Comparison of ENCODE assay signal across 8 mouse cellular contexts in genomic region chr13:46726288-46727037, GRCm38 (mm10). TPM values are rescaled to one million over a fixed set of nuclear protein-coding genes. Genes with fewer than 3 reads are reported as not detected.
DNase-seq lines count a peak whose midpoint lies in the region; ATAC-seq and TF ChIP-seq lines count a peak whose summit lies in the region.

No protein-coding gene starts in this region.

- ATAC-seq in kidney, postnatal 0 days (replicated peaks; ENCODE audit: low FRiP score, low read depth): no peak
- ATAC-seq in G1E (ENCODE audit: extremely low read depth, insufficient number of reproducible peaks, low FRiP score, poor library complexity, severe bottlenecking): no peak
- ATAC-seq in hindbrain, embryonic 11.5 days (ENCODE audit: low FRiP score): no peak
- no peak for ATAC-seq in lung, embryonic 16.5 days (ENCODE audit: low read depth)

- peak overlapping the region; percentile 82 for H3K4me2 ChIP-seq in kidney, postnatal 0 days (ENCODE audit: low read length)
- H3K4me2 ChIP-seq in hindbrain, embryonic 11.5 days (replicated peaks; ENCODE audit: low read depth, low read length): peak overlapping the region; percentile 73
- peak overlapping the region; percentile 80 for H3K4me2 ChIP-seq in lung, embryonic 16.5 days (ENCODE audit: low read depth, low read length)

- no peak for TF ChIP-seq CTCF in kidney, postnatal 0 days (IDR thresholded peaks at IDR 0.05; ENCODE audit: low read depth)
- TF ChIP-seq CTCF in G1E (IDR thresholded peaks at IDR 0.05; ENCODE audit: low read depth, low read length): no peak

- peak overlapping the region; percentile 99 for H3K27ac ChIP-seq in kidney, postnatal 0 days
- peak overlapping the region; percentile 93 for H3K27ac ChIP-seq in hindbrain, embryonic 11.5 days (ENCODE audit: low read depth, low read length)
- peak overlapping the region; percentile 97 for H3K27ac ChIP-seq in lung, embryonic 16.5 days (ENCODE audit: low read length)

- peak overlapping the region; percentile 95 for H3K9ac ChIP-seq in kidney, postnatal 0 days (ENCODE audit: low read depth, low read length)
- H3K9ac ChIP-seq in hindbrain, embryonic 11.5 days (ENCODE audit: low read depth, low read length): peak overlapping the region; percentile 89
- H3K9ac ChIP-seq in lung, embryonic 16.5 days (ENCODE audit: low read length): peak overlapping the region; percentile 94

- H3K36me3 ChIP-seq in kidney, postnatal 0 days (ENCODE audit: insufficient read depth, low read length): no peaks in the 10 kb centered on the region
- peaks cover 11% of the 10 kb centered on the region for H3K36me3 ChIP-seq in G1E (replicated peaks)
- no peaks in the 10 kb centered on the region for H3K36me3 ChIP-seq in hindbrain, embryonic 11.5 days (ENCODE audit: control insufficient read depth, insufficient read depth, low read length)
- no peaks in the 10 kb centered on the region for H3K36me3 ChIP-seq in lung, embryonic 16.5 days (ENCODE audit: control insufficient read depth, insufficient read depth, low read length)
- H3K36me3 ChIP-seq in splenic B cell, adult 2 months (ENCODE audit: control insufficient read depth, insufficient read depth, low read length, poor library complexity, severe bottlenecking): no peaks in the 10 kb centered on the region

- H3K4me1 ChIP-seq in kidney, postnatal 0 days (replicated peaks; ENCODE audit: insufficient read depth, low read length): peaks cover 9% of the 10 kb centered on the region; the same call in 1 of the 2 replicates
- H3K4me1 ChIP-seq in G1E (ENCODE audit: insufficient read depth, low read depth, low read length): peaks cover 33% of the 10 kb centered on the region
- H3K4me1 ChIP-seq in hindbrain, embryonic 11.5 days (replicated peaks; ENCODE audit: control insufficient read depth, insufficient read depth, low read length): no peaks in the 10 kb centered on the region
- H3K4me1 ChIP-seq in lung, embryonic 16.5 days (replicated peaks; ENCODE audit: control insufficient read depth, insufficient read depth, low read length): peaks cover 21% of the 10 kb centered on the region

- H3K9me3 ChIP-seq in kidney, postnatal 0 days (replicated peaks; ENCODE audit: low read length): no peaks in the 10 kb centered on the region
- H3K9me3 ChIP-seq in G1E (replicated peaks): no peaks in the 10 kb centered on the region
- H3K9me3 ChIP-seq in hindbrain, embryonic 11.5 days (ENCODE audit: control insufficient read depth, low read length): no peaks in the 10 kb centered on the region
- H3K9me3 ChIP-seq in lung, embryonic 16.5 days (ENCODE audit: control insufficient read depth, low read length): no peaks in the 10 kb centered on the region

- DNase-seq in kidney, postnatal 0 days (ENCODE audit: low spot score): peak; percentile 67
- DNase-seq in kidney, postnatal 4 days: no peak
- DNase-seq in G1E (ENCODE audit: low spot score): no peak
- peak; percentile 51 to 64 for DNase-seq in cerebellum, postnatal 14 days
- peak; percentile 53 for DNase-seq in hindbrain, embryonic 11.5 days (ENCODE audit: low spot score)
- DNase-seq in splenic B cell, adult 2 months (ENCODE audit: low read depth, low spot score): peak; percentile 69
- DNase-seq in ovary, adult 18-20 months (ENCODE audit: low spot score): no peak

- no peaks in the 10 kb centered on the region for H3K27me3 ChIP-seq in kidney, postnatal 0 days (ENCODE audit: insufficient read depth, low read length)
- no peaks in the 10 kb centered on the region for H3K27me3 ChIP-seq in G1E (ENCODE audit: insufficient read depth, low read length)
- H3K27me3 ChIP-seq in hindbrain, embryonic 11.5 days (ENCODE audit: control insufficient read depth, insufficient read depth, low read length): no peaks in the 10 kb centered on the region
- no peaks in the 10 kb centered on the region for H3K27me3 ChIP-seq in lung, embryonic 16.5 days (ENCODE audit: control insufficient read depth, insufficient read depth, low read depth, low read length)
- no peaks in the 10 kb centered on the region for H3K27me3 ChIP-seq in splenic B cell, adult 2 months (ENCODE audit: control insufficient read depth, insufficient read depth, low read length, poor library complexity, severe bottlenecking)

- whole genome bisulfite sequencing in kidney, postnatal 0 days: under 1% methylated on average over 30 of the region's 30 CpGs
- 1% methylated on average over 30 of the region's 30 CpGs for WGBS in hindbrain, embryonic 11.5 days
- under 1% methylated on average over 30 of the region's 30 CpGs for WGBS in lung, embryonic 16.5 days

- H3K4me3 ChIP-seq in kidney, postnatal 0 days (replicated peaks; ENCODE audit: low read depth, low read length): peak overlapping the region; percentile 99
- H3K4me3 ChIP-seq in G1E (ENCODE audit: low read depth, low read length): peak overlapping the region; percentile 89
- H3K4me3 ChIP-seq in hindbrain, embryonic 11.5 days (ENCODE audit: low read depth, low read length): peak overlapping the region; percentile 99
- H3K4me3 ChIP-seq in lung, embryonic 16.5 days (ENCODE audit: low read length): peak overlapping the region; percentile 99

RNA-seq across cellular contexts. Expression of gene Nup153, which starts 1.3 kb away (rescaled TPM):
- polyA plus RNA-seq in kidney, postnatal 0 days (2015; fragmentation: Nextera tagmentation; extraction: Ambion mirVana): 15.3 and 17.7 TPM in 2 replicates
- 186 and 235 TPM in 2 replicates for total RNA-seq in G1E (2014; fragmentation: Nextera tagmentation)
- total RNA-seq in G1E (2017): 89.2 and 92.3 TPM in 2 replicates
- 21.1 and 24.8 TPM in 2 replicates for polyA plus RNA-seq in G1E (2012)
- 41.9 and 43.3 TPM in 2 replicates for polyA plus RNA-seq in hindbrain, embryonic 11.5 days (2014; fragmentation: Nextera tagmentation; extraction: Ambion mirVana)
- polyA plus RNA-seq in lung, embryonic 16.5 days (2015; fragmentation: Nextera tagmentation; extraction: Ambion mirVana): 18.1 and 20.6 TPM in 2 replicates

RNA-seq across cellular contexts. Expression of gene Fam8a1, which starts 57.1 kb away (rescaled TPM):
- polyA plus RNA-seq in kidney, postnatal 0 days (2015; fragmentation: Nextera tagmentation; extraction: Ambion mirVana): 11.1 and 13.3 TPM in 2 replicates
- total RNA-seq in G1E (2014; fragmentation: Nextera tagmentation): 39.4 and 44.9 TPM in 2 replicates
- total RNA-seq in G1E (2017): 26.3 and 29.0 TPM in 2 replicates
- polyA plus RNA-seq in G1E (2012): 7.2 and 9.8 TPM in 2 replicates
- polyA plus RNA-seq in hindbrain, embryonic 11.5 days (2014; fragmentation: Nextera tagmentation; extraction: Ambion mirVana): 8.4 and 11.8 TPM in 2 replicates
- 6.7 and 7.5 TPM in 2 replicates for polyA plus RNA-seq in lung, embryonic 16.5 days (2015; fragmentation: Nextera tagmentation; extraction: Ambion mirVana)

Comparison
In these comparisons a context has a peak if more than half of its experiments do, and no peak if none do; other contexts are left out.
1. DNase-seq: peak in kidney, postnatal 0 days (single experiment), cerebellum, postnatal 14 days (2 of 2), hindbrain, embryonic 11.5 days (single experiment) and splenic B cell, adult 2 months (single experiment); none in kidney, postnatal 4 days (0 of 2), G1E (single experiment) and ovary, adult 18-20 months (single experiment).
2. Peak in every context shown above with its lines, with median percentiles within 50 percentile points of each other: H3K27ac ChIP-seq, H3K4me2 ChIP-seq, H3K4me3 ChIP-seq and H3K9ac ChIP-seq.